Mouse (Mus musculus) left cerebral cortex, adult 11 months (tissue): ENCODE results near the gene Fut7.
A peak's percentile ranks its signal among the peaks of the same experiment; 100 is the strongest.

Experiments
- DNase-seq: peaks from one replicate; pipeline ENCODE4 v3.0.0; 2022; ENCODE audit warnings: low spot score

The Fut7 gene

GRCm38 (mm10) chr2:25425481-25425880 is 2.4 kb downstream of the Fut7 start:
- DNase-seq: no peak

GRCm38 (mm10) chr2:25426721-25427191 is 3.7 kb downstream of the Fut7 start:
- no peak for DNase-seq

- DNase-seq: no peak
Measured at GRCm38 (mm10) chr2:25427256-25427655, 4.2 kb downstream of the Fut7 start.

GRCm38 (mm10) chr2:25428442-25429236 is 5.6 kb downstream of the Fut7 start, which contains the start of gene Abca2:
Abca2 (plus strand) TSS chr2:25428703.
- peak; percentile 98 for DNase-seq

- no peak for DNase-seq
Measured at GRCm38 (mm10) chr2:25429435-25430180, 6.5 kb downstream of the Fut7 start.

GRCm38 (mm10) chr2:25430395-25431233 is 7.5 kb downstream of the Fut7 start:
- DNase-seq: peak; percentile 58

GRCm38 (mm10) chr2:25431308-25431855 is 8.3 kb downstream of the Fut7 start:
- no peak for DNase-seq

GRCm38 (mm10) chr2:25432326-25433098 is 9.4 kb downstream of the Fut7 start:
- no peak for DNase-seq

- no peak for DNase-seq
Measured at GRCm38 (mm10) chr2:25433101-25433500, 10.0 kb downstream of the Fut7 start.

- DNase-seq: no peak
Measured at GRCm38 (mm10) chr2:25434292-25434691, 11.2 kb downstream of the Fut7 start.

GRCm38 (mm10) chr2:25436286-25436820 is 13.3 kb downstream of the Fut7 start:
- no peak for DNase-seq

- no peak for DNase-seq
Measured at GRCm38 (mm10) chr2:25441067-25441466, 18.0 kb downstream of the Fut7 start.

GRCm38 (mm10) chr2:25442682-25443081 is 19.6 kb downstream of the Fut7 start:
- no peak for DNase-seq

GRCm38 (mm10) chr2:25450853-25451647 is 28.0 kb downstream of the Fut7 start:
- DNase-seq: no peak

GRCm38 (mm10) chr2:25452951-25453350 is 29.9 kb downstream of the Fut7 start:
- DNase-seq: no peak

- DNase-seq: no peak
Measured at GRCm38 (mm10) chr2:25456205-25456953, 33.3 kb downstream of the Fut7 start, which contains the start of gene Clic3. Clic3 (plus strand) TSS chr2:25456838.

GRCm38 (mm10) chr2:25457022-25457896 is 34.2 kb downstream of the Fut7 start:
- no peak for DNase-seq

GRCm38 (mm10) chr2:25458911-25459310 is 35.8 kb downstream of the Fut7 start:
- DNase-seq: no peak
